Mouse (Mus musculus) hindbrain, embryonic 16.5 days (tissue): ENCODE measurements around the gene Cdc42bpg. TPM values are rescaled to one million over a fixed set of nuclear protein-coding genes. Genes with fewer than 3 reads are reported as not detected.

Source experiments
- ATAC-seq: fragments of 200-750 bp; cut with Nextera tagmentation; 2 replicates; pipeline ENCODE4 v1.8.0; 2017; ENCODE audit warnings: moderate TSS enrichment, moderate library complexity
- H3K27ac ChIP-seq: fragments of 300-500 bp; sonication (generic); 2 replicates; pipeline ENCODE4 v1.5.1; 2014; ENCODE audit warnings: low read depth, mild to moderate bottlenecking, control low read depth, low read length, moderate library complexity
- H3K27me3 ChIP-seq: fragments of 300-500 bp; sonication (generic); replicated peaks from 2 replicates; pipeline ENCODE4 v1.6.1; 2014; ENCODE audit warnings: low read length; ENCODE audit not compliant: control insufficient read depth, insufficient read depth
- H3K36me3 ChIP-seq: fragments of 300-500 bp; sonication (generic); 2 replicates; pipeline ENCODE4 v1.6.1; 2014; ENCODE audit warnings: mild to moderate bottlenecking, low read length, moderate library complexity, mixed read lengths; ENCODE audit not compliant: control insufficient read depth, insufficient read depth
- H3K4me1 ChIP-seq: fragments of 300-500 bp; sonication (generic); 2 replicates; pipeline ENCODE4 v1.6.1; 2014; ENCODE audit warnings: low read depth, low read length; ENCODE audit not compliant: control insufficient read depth, insufficient read depth
- H3K4me2 ChIP-seq: fragments of 300-500 bp; sonication (generic); 2 replicates; pipeline ENCODE4 v1.6.1; 2014; ENCODE audit warnings: mild to moderate bottlenecking, low read length, control low read depth, moderate library complexity
- H3K4me3 ChIP-seq: fragments of 300-500 bp; sonication (generic); 2 replicates; pipeline ENCODE4 v1.5.1; 2014; ENCODE audit warnings: mild to moderate bottlenecking, low read length, control low read depth, moderate library complexity
- H3K9ac ChIP-seq: fragments of 300-500 bp; sonication (generic); 2 replicates; pipeline ENCODE4 v1.6.1; 2014; ENCODE audit warnings: low read depth, mild to moderate bottlenecking, control low read depth, low read length, moderate library complexity
- H3K9me3 ChIP-seq: fragments of 300-500 bp; sonication (generic); 2 replicates; pipeline ENCODE4 v1.6.1; 2014; ENCODE audit warnings: mild to moderate bottlenecking, low read length, moderate library complexity; ENCODE audit not compliant: control insufficient read depth
- WGBS: fragments of 180-500 bp; shearing (Covaris S2); extraction: QIAGEN DNeasy Blood & Tissue Kit; methylation state at CpG from one replicate; pipeline ENCODE4 v1.1.7; 2014; 5-methylcytosine and 5-hydroxymethylcytosine counted together
- polyA plus RNA-seq: library from polyadenylated mRNA; unstranded; fragments of >200 nt; fragmentation: Nextera tagmentation; extraction: Ambion mirVana; gene quantifications from 2 replicates; pipeline ENCODE4 v1.2.1, GENCODE M21; 2015

The Cdc42bpg gene
- polyA plus RNA-seq, 1 experiment from 2014 or later, result 0.31 TPM

- H3K27ac ChIP-seq, result 0 out of 2 replicates have a peak overlapping the region, but pooled peaks have one; percentile 6
- no peak overlapping the region for H3K9ac ChIP-seq
- 67% methylated on average over 11 of the region's 11 CpGs for whole genome bisulfite sequencing
- no peak overlapping the region for H3K4me3 ChIP-seq
- no peaks in the 10 kb centered on the region for H3K4me1 ChIP-seq
- H3K36me3 ChIP-seq, result no peaks in the 10 kb centered on the region
- no peak for ATAC-seq
- H3K9me3 ChIP-seq, result no peaks in the 10 kb centered on the region
- no peaks in the 10 kb centered on the region for H3K27me3 ChIP-seq
- no peak overlapping the region for H3K4me2 ChIP-seq
Observed at GRCm38 (mm10) chr19:6267306-6268169, 38.7 kb upstream of the Cdc42bpg start.

- Histone ChIP-seq H3K9me3 (no peaks in the 10 kb centered on the region), H3K27me3 (no peaks in the 10 kb centered on the region), H3K9ac (no peak overlapping the region), H3K4me1 (no peaks in the 10 kb centered on the region), H3K4me3 (no peak overlapping the region), H3K4me2 (no peak overlapping the region), H3K27ac (no peak overlapping the region), H3K36me3 (no peaks in the 10 kb centered on the region)
- ATAC-seq, result peak; percentile 78; the same call in 1 of the 2 replicates
- 13% methylated on average over 8 of the region's 8 CpGs for WGBS
Observed at GRCm38 (mm10) chr19:6268170-6268528, 38.1 kb upstream of the Cdc42bpg start.

GRCm38 (mm10) chr19:6268670-6269132 lies 37.6 kb upstream of the Cdc42bpg start:
- H3K36me3 ChIP-seq, result no peaks in the 10 kb centered on the region
- no peak overlapping the region for H3K27ac ChIP-seq
- WGBS, result 82% methylated on average over 7 of the region's 7 CpGs
- H3K27me3 ChIP-seq, result no peaks in the 10 kb centered on the region
- H3K4me2 ChIP-seq, result no peak overlapping the region
- no peaks in the 10 kb centered on the region for H3K9me3 ChIP-seq
- no peak overlapping the region for H3K9ac ChIP-seq
- no peak for ATAC-seq
- H3K4me1 ChIP-seq, result no peaks in the 10 kb centered on the region
- H3K4me3 ChIP-seq, result no peak overlapping the region

GRCm38 (mm10) chr19:6269798-6270475 lies 36.3 kb upstream of the Cdc42bpg start:
- ATAC-seq, result no peak
- H3K36me3 ChIP-seq, result no peaks in the 10 kb centered on the region
- WGBS, result 88% methylated on average over 8 of the region's 8 CpGs

GRCm38 (mm10) chr19:6270661-6271060 lies 35.6 kb upstream of the Cdc42bpg start:
- 59% methylated on average over 9 of the region's 9 CpGs for WGBS
- no peaks in the 10 kb centered on the region for H3K27me3 ChIP-seq
- ATAC-seq, result no peak

More at GRCm38 (mm10) chr19:6269798-6270475, 36.3 kb upstream of the Cdc42bpg start:
- Histone ChIP-seq H3K4me1 (no peaks in the 10 kb centered on the region), H3K9me3 (no peaks in the 10 kb centered on the region), H3K27me3 (no peaks in the 10 kb centered on the region), H3K4me3 (no peak overlapping the region), H3K4me2 (no peak overlapping the region), H3K27ac (no peak overlapping the region), H3K9ac (no peak overlapping the region)

DNA sequence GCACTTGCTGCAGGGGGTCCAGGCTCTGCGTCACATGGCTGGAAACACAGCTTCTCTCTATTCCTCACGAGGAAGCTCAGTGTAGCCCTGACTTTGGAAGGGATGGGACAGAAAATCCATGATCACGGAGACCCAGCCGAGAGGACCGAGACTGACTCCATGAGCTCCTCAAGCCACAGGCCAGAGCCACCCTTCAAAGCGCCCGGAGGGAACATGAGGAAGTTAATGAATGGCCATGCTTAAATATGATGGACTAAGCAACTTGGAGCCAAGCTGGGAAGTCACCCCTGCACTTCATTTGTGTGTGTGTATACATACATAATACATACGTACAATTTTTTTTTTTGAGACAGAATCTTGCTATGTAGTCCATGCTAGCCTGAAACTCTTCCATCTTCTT lies 35.0 kb upstream of the Cdc42bpg start:
- Histone ChIP-seq H3K36me3 (no peaks in the 10 kb centered on the region), H3K9me3 (no peaks in the 10 kb centered on the region), H3K27me3 (no peaks in the 10 kb centered on the region), H3K4me2 (no peak overlapping the region), H3K27ac (no peak overlapping the region), H3K4me1 (peaks cover 7% of the 10 kb centered on the region), H3K9ac (no peak overlapping the region), H3K4me3 (no peak overlapping the region)
- no peak for ATAC-seq
- WGBS, result 36% methylated on average over 8 of the region's 8 CpGs

More at GRCm38 (mm10) chr19:6270661-6271060, 35.6 kb upstream of the Cdc42bpg start:
- Histone ChIP-seq H3K27ac (no peak overlapping the region), H3K36me3 (no peaks in the 10 kb centered on the region), H3K4me1 (peaks cover 1% of the 10 kb centered on the region), H3K9ac (no peak overlapping the region), H3K4me3 (no peak overlapping the region), H3K9me3 (no peaks in the 10 kb centered on the region), H3K4me2 (no peak overlapping the region)

- no peaks in the 10 kb centered on the region for H3K36me3 ChIP-seq
- ATAC-seq, result no peak
- peaks cover 7% of the 10 kb centered on the region for H3K4me1 ChIP-seq
- no peaks in the 10 kb centered on the region for H3K9me3 ChIP-seq
- no peak overlapping the region for H3K27ac ChIP-seq
- H3K27me3 ChIP-seq, result no peaks in the 10 kb centered on the region
- no peak overlapping the region for H3K9ac ChIP-seq
- no peak overlapping the region for H3K4me2 ChIP-seq
- H3K4me3 ChIP-seq, result no peak overlapping the region
- WGBS, result 77% methylated on average over 7 of the region's 7 CpGs
Observed at GRCm38 (mm10) chr19:6272053-6272452, 34.2 kb upstream of the Cdc42bpg start.

DNA sequence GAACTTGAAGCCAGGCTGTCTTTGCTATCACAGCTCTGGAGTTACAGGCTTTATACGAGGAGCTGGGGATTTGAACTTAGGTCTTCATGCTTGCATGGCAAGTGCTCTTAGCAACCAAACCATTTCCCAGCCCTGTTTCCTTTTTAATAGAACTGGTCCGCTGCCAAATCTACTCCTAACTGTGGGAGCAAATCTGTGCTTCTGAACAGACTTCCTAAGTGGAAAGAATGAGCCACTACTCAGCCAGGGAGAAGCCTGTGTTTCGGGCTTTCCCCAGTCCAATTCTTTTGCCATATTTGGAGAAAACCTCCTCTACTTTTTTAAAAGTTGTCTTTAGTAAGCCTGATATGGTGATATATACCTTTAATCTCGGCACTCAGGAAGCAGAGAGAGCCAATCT lies 33.5 kb upstream of the Cdc42bpg start:
- no peak overlapping the region for H3K27ac ChIP-seq
- 84% methylated on average over 4 of the region's 4 CpGs for WGBS
- H3K4me2 ChIP-seq, result no peak overlapping the region
- H3K9me3 ChIP-seq, result no peaks in the 10 kb centered on the region
- H3K36me3 ChIP-seq, result no peaks in the 10 kb centered on the region
- no peak overlapping the region for H3K4me3 ChIP-seq
- no peak for ATAC-seq
- H3K27me3 ChIP-seq, result no peaks in the 10 kb centered on the region
- no peak overlapping the region for H3K9ac ChIP-seq
- peaks cover 8% of the 10 kb centered on the region for H3K4me1 ChIP-seq

GRCm38 (mm10) chr19:6273592-6273991 lies 32.7 kb upstream of the Cdc42bpg start:
- H3K4me2 ChIP-seq, result no peak overlapping the region
- no peak overlapping the region for H3K27ac ChIP-seq
- no peak overlapping the region for H3K4me3 ChIP-seq
- no peak overlapping the region for H3K9ac ChIP-seq
- H3K36me3 ChIP-seq, result no peaks in the 10 kb centered on the region
- no peak for ATAC-seq
- H3K9me3 ChIP-seq, result no peaks in the 10 kb centered on the region
- no peaks in the 10 kb centered on the region for H3K27me3 ChIP-seq
- peaks cover 16% of the 10 kb centered on the region for H3K4me1 ChIP-seq
- 90% methylated on average over 4 of the region's 4 CpGs for WGBS
